Mouse (Mus musculus): ENCODE measurements around the gene Zfp672. TPM values are rescaled to one million over a fixed set of nuclear protein-coding genes. Genes with fewer than 3 reads are reported as not detected.
"Not testable (repeated sequence)": the region's sequence is repeated elsewhere in the genome, so short reads cannot be mapped to it uniquely, and the experiment has no call there.

Zfp672 gene
- polyA plus RNA-seq (2015; fragmentation: Nextera tagmentation; extraction: Ambion mirVana), result 40.6 and 42.7 TPM in 2 replicates

GRCm38 (mm10) chr11:58330276-58331148 lies at the start of gene Zfp672, which contains the start of gene Sh3bp5l:
TSS of gene Zfp672 (minus strand) at chr11:58330339.
TSS of gene Sh3bp5l (plus strand) at chr11:58330724.
- peak; percentile 96 for ATAC-seq (replicated peaks)

GRCm38 (mm10) chr11:58379516-58379915 lies 49.4 kb upstream of the Zfp672 start:
- H3K9me3 ChIP-seq, result no peaks in the 10 kb centered on the region
- no peak overlapping the region for H3K27ac ChIP-seq
- H3K36me3 ChIP-seq (replicated peaks), result no peaks in the 10 kb centered on the region
- H3K9ac ChIP-seq, result no peak overlapping the region
- no peak for ATAC-seq (replicated peaks)
- WGBS, result 100% methylated on average over 1 of the region's 1 CpGs
- H3K4me2 ChIP-seq, result no peak overlapping the region
- no peaks in the 10 kb centered on the region for H3K27me3 ChIP-seq (replicated peaks)
- no peak overlapping the region for H3K4me3 ChIP-seq
- no peaks in the 10 kb centered on the region for H3K4me1 ChIP-seq

More at GRCm38 (mm10) chr11:58330276-58331148, at the start of gene Zfp672, which contains the start of gene Sh3bp5l:
- peak within 1 kb of the TSS; percentile 66 for H3K4me3 ChIP-seq
- H3K4me2 ChIP-seq, result peak within 1 kb of the TSS; percentile 93
- WGBS, result under 1% methylated on average over 52 of the region's 52 CpGs
- peaks cover 4% of the 10 kb centered on the region; the same call in 1 of the 2 replicates for H3K36me3 ChIP-seq (replicated peaks)
- no peaks in the 10 kb centered on the region for H3K9me3 ChIP-seq
- peaks cover 42% of the 10 kb centered on the region for H3K4me1 ChIP-seq
- H3K27me3 ChIP-seq (replicated peaks), result no peaks in the 10 kb centered on the region
- H3K9ac ChIP-seq, result peak within 1 kb of the TSS; percentile 88
- H3K27ac ChIP-seq, result peak within 1 kb of the TSS; percentile 78

GRCm38 (mm10) chr11:58378763-58379278 lies 48.7 kb upstream of the Zfp672 start, which contains the start of gene Lypd8:
TSS of gene Lypd8 (plus strand) at chr11:58379043.
- no peaks in the 10 kb centered on the region for H3K9me3 ChIP-seq
- no peaks in the 10 kb centered on the region for H3K4me1 ChIP-seq
- no peak within 1 kb of the TSS for H3K4me2 ChIP-seq
- H3K36me3 ChIP-seq (replicated peaks), result no peaks in the 10 kb centered on the region
- no peak within 1 kb of the TSS for H3K4me3 ChIP-seq
- no peak within 1 kb of the TSS for H3K27ac ChIP-seq
- WGBS, result 94% methylated on average over 3 of the region's 3 CpGs
- H3K27me3 ChIP-seq (replicated peaks), result no peaks in the 10 kb centered on the region
- no peak within 1 kb of the TSS for H3K9ac ChIP-seq
- no peak for ATAC-seq (replicated peaks)

- no peaks in the 10 kb centered on the region for H3K9me3 ChIP-seq
- no peak overlapping the region for H3K9ac ChIP-seq
- H3K4me3 ChIP-seq, result no peak overlapping the region
- 69% methylated on average over 1 of the region's 1 CpGs for WGBS
- H3K27me3 ChIP-seq (replicated peaks), result no peaks in the 10 kb centered on the region
- H3K27ac ChIP-seq, result no peak overlapping the region
- no peak for ATAC-seq (replicated peaks)
- H3K4me2 ChIP-seq, result no peak overlapping the region
- H3K4me1 ChIP-seq, result no peaks in the 10 kb centered on the region
- H3K36me3 ChIP-seq (replicated peaks), result no peaks in the 10 kb centered on the region
These were observed 47.5 kb upstream of the Zfp672 start for GRCm38 (mm10) chr11:58377686-58378085.

GRCm38 (mm10) chr11:58377273-58377672 lies 47.1 kb upstream of the Zfp672 start:
- Histone ChIP-seq H3K9me3 (no peaks in the 10 kb centered on the region), H3K4me1 (no peaks in the 10 kb centered on the region), H3K27me3 (replicated peaks) (no peaks in the 10 kb centered on the region), H3K9ac (no peak overlapping the region), H3K36me3 (replicated peaks) (no peaks in the 10 kb centered on the region), H3K27ac (no peak overlapping the region), H3K4me2 (no peak overlapping the region), H3K4me3 (no peak overlapping the region)
- no peak for ATAC-seq (replicated peaks)
- WGBS, result 92% methylated on average over 2 of the region's 2 CpGs

GRCm38 (mm10) chr11:58366191-58366590 lies 36.1 kb upstream of the Zfp672 start:
- ATAC-seq (replicated peaks); H3K36me3 ChIP-seq (replicated peaks); H3K4me3 ChIP-seq; H3K27ac ChIP-seq; H3K4me1 ChIP-seq; H3K27me3 ChIP-seq (replicated peaks); H3K9me3 ChIP-seq; H3K4me2 ChIP-seq; H3K9ac ChIP-seq: not testable (repeated sequence)
- no CpG with 5 or more reads among the region's 6 CpGs for WGBS

GRCm38 (mm10) chr11:58364454-58364853 lies 34.3 kb upstream of the Zfp672 start:
- H3K9ac ChIP-seq, result no peak overlapping the region
- H3K36me3 ChIP-seq (replicated peaks), result no peaks in the 10 kb centered on the region
- H3K27me3 ChIP-seq (replicated peaks), result no peaks in the 10 kb centered on the region
- no peak for ATAC-seq (replicated peaks)
- H3K4me3 ChIP-seq, result no peak overlapping the region
- no peaks in the 10 kb centered on the region for H3K9me3 ChIP-seq
- no peak overlapping the region for H3K27ac ChIP-seq
- 57% methylated on average over 3 of the region's 3 CpGs for WGBS
- no peaks in the 10 kb centered on the region for H3K4me1 ChIP-seq
- no peak overlapping the region for H3K4me2 ChIP-seq

- not testable (repeated sequence) for H3K4me3 ChIP-seq; H3K9ac ChIP-seq; H3K27ac ChIP-seq; H3K36me3 ChIP-seq (replicated peaks); ATAC-seq (replicated peaks); H3K27me3 ChIP-seq (replicated peaks); H3K4me1 ChIP-seq; H3K4me2 ChIP-seq; H3K9me3 ChIP-seq
- WGBS, result no CpG with 5 or more reads among the region's 6 CpGs
These were observed 32.4 kb upstream of the Zfp672 start for GRCm38 (mm10) chr11:58362562-58362961.

GRCm38 (mm10) chr11:58357844-58358534 lies 27.9 kb upstream of the Zfp672 start:
- Histone ChIP-seq H3K27me3 (replicated peaks) (no peaks in the 10 kb centered on the region), H3K4me3 (no peak overlapping the region), H3K9ac (no peak overlapping the region), H3K9me3 (no peaks in the 10 kb centered on the region), H3K4me1 (no peaks in the 10 kb centered on the region), H3K36me3 (replicated peaks) (no peaks in the 10 kb centered on the region), H3K27ac (no peak overlapping the region), H3K4me2 (no peak overlapping the region)
- no peak for ATAC-seq (replicated peaks)
- 84% methylated on average over 6 of the region's 6 CpGs for WGBS

- H3K9ac ChIP-seq, result no peak overlapping the region
- no peaks in the 10 kb centered on the region for H3K27me3 ChIP-seq (replicated peaks)
- no peaks in the 10 kb centered on the region for H3K36me3 ChIP-seq (replicated peaks)
- H3K9me3 ChIP-seq, result no peaks in the 10 kb centered on the region
- no peak overlapping the region for H3K4me3 ChIP-seq
- H3K27ac ChIP-seq, result no peak overlapping the region
- H3K4me2 ChIP-seq, result no peak overlapping the region
- no peaks in the 10 kb centered on the region for H3K4me1 ChIP-seq
- 93% methylated on average over 3 of the region's 3 CpGs for WGBS
- no peak for ATAC-seq (replicated peaks)
These were observed 26.9 kb upstream of the Zfp672 start for GRCm38 (mm10) chr11:58357042-58357441.

GRCm38 (mm10) chr11:58354927-58355326 lies 24.8 kb upstream of the Zfp672 start:
- Histone ChIP-seq H3K27ac (no peak overlapping the region), H3K4me3 (no peak overlapping the region), H3K4me1 (no peaks in the 10 kb centered on the region), H3K4me2 (no peak overlapping the region), H3K9ac (no peak overlapping the region), H3K36me3 (replicated peaks) (no peaks in the 10 kb centered on the region), H3K27me3 (replicated peaks) (no peaks in the 10 kb centered on the region), H3K9me3 (no peaks in the 10 kb centered on the region)
- ATAC-seq (replicated peaks), result no peak
- WGBS, result 80% methylated on average over 3 of the region's 3 CpGs

- H3K27ac ChIP-seq, result no peak overlapping the region
- H3K9me3 ChIP-seq, result no peaks in the 10 kb centered on the region
- H3K9ac ChIP-seq, result no peak overlapping the region
- no peaks in the 10 kb centered on the region for H3K27me3 ChIP-seq (replicated peaks)
- 78% methylated on average over 10 of the region's 10 CpGs for WGBS
- no peaks in the 10 kb centered on the region for H3K4me1 ChIP-seq
- no peaks in the 10 kb centered on the region for H3K36me3 ChIP-seq (replicated peaks)
- no peak overlapping the region for H3K4me2 ChIP-seq
- no peak overlapping the region for H3K4me3 ChIP-seq
- no peak for ATAC-seq (replicated peaks)
These were observed 24.3 kb upstream of the Zfp672 start for GRCm38 (mm10) chr11:58354476-58354875.
